Mouse (Mus musculus): ENCODE measurements around the gene Copz2.

Gene Copz2

GRCm38 (mm10) chr11:96824783-96825495 is 24.7 kb upstream of the Copz2 start:
- Histone ChIP-seq H3K27me3 (ENCODE audit: insufficient read depth, low read length) (no peaks in the 10 kb centered on the region), H3K4me1 (replicated peaks; ENCODE audit: low read depth, low read length) (peaks cover 85% of the 10 kb centered on the region), H3K9me3 (ENCODE audit: low read length) (no peaks in the 10 kb centered on the region), H3K4me3 (replicated peaks; ENCODE audit: low read length) (peak overlapping the region; percentile 72), H3K36me3 (ENCODE audit: insufficient read depth, low read length) (peaks cover 72% of the 10 kb centered on the region)
- TF ChIP-seq POU5F1 (IDR thresholded peaks at IDR 0.05; ENCODE audit: borderline replicate concordance, low read length): no peak
- TF ChIP-seq NANOG (IDR thresholded peaks at IDR 0.05; ENCODE audit: borderline replicate concordance, low read length): no peak
- TF ChIP-seq CTCF (conservative IDR thresholded peaks at IDR 0.05; ENCODE audit: low read length): no peak

GRCm38 (mm10) chr11:96826481-96826880 is 23.2 kb upstream of the Copz2 start:
- peaks cover 56% of the 10 kb centered on the region for H3K36me3 ChIP-seq (ENCODE audit: insufficient read depth, low read length)
- TF ChIP-seq CTCF (conservative IDR thresholded peaks at IDR 0.05; ENCODE audit: low read length) (no peak), NANOG (IDR thresholded peaks at IDR 0.05; ENCODE audit: borderline replicate concordance, low read length) (no peak), POU5F1 (IDR thresholded peaks at IDR 0.05; ENCODE audit: borderline replicate concordance, low read length) (no peak)
- peaks cover 79% of the 10 kb centered on the region for H3K4me1 ChIP-seq (replicated peaks; ENCODE audit: low read depth, low read length)
- H3K27me3 ChIP-seq (ENCODE audit: insufficient read depth, low read length): no peaks in the 10 kb centered on the region
- no peaks in the 10 kb centered on the region for H3K9me3 ChIP-seq (ENCODE audit: low read length)
- H3K4me3 ChIP-seq (replicated peaks; ENCODE audit: low read length): peak overlapping the region; percentile 69

- Histone ChIP-seq H3K9me3 (ENCODE audit: low read length) (no peaks in the 10 kb centered on the region), H3K27me3 (ENCODE audit: insufficient read depth, low read length) (no peaks in the 10 kb centered on the region), H3K36me3 (ENCODE audit: insufficient read depth, low read length) (peaks cover 50% of the 10 kb centered on the region), H3K4me1 (replicated peaks; ENCODE audit: low read depth, low read length) (peaks cover 76% of the 10 kb centered on the region), H3K4me3 (replicated peaks; ENCODE audit: low read length) (peak overlapping the region; percentile 69)
- TF ChIP-seq NANOG (IDR thresholded peaks at IDR 0.05; ENCODE audit: borderline replicate concordance, low read length) (no peak), CTCF (conservative IDR thresholded peaks at IDR 0.05; ENCODE audit: low read length) (no peak), POU5F1 (IDR thresholded peaks at IDR 0.05; ENCODE audit: borderline replicate concordance, low read length) (no peak)
Measured at GRCm38 (mm10) chr11:96827062-96827581, 22.5 kb upstream of the Copz2 start.

- Histone ChIP-seq H3K36me3 (ENCODE audit: insufficient read depth, low read length) (peaks cover 42% of the 10 kb centered on the region), H3K4me3 (replicated peaks; ENCODE audit: low read length) (peak overlapping the region; percentile 69), H3K27me3 (ENCODE audit: insufficient read depth, low read length) (no peaks in the 10 kb centered on the region), H3K4me1 (replicated peaks; ENCODE audit: low read depth, low read length) (peaks cover 72% of the 10 kb centered on the region), H3K9me3 (ENCODE audit: low read length) (no peaks in the 10 kb centered on the region)
- no peak for TF ChIP-seq NANOG (IDR thresholded peaks at IDR 0.05; ENCODE audit: borderline replicate concordance, low read length)
- no peak for TF ChIP-seq POU5F1 (IDR thresholded peaks at IDR 0.05; ENCODE audit: borderline replicate concordance, low read length)
- TF ChIP-seq CTCF (conservative IDR thresholded peaks at IDR 0.05; ENCODE audit: low read length): no peak
Measured at GRCm38 (mm10) chr11:96827917-96828316, 21.8 kb upstream of the Copz2 start.

GRCm38 (mm10) chr11:96828881-96829280 is 20.8 kb upstream of the Copz2 start:
- Histone ChIP-seq H3K9me3 (ENCODE audit: low read length) (no peaks in the 10 kb centered on the region), H3K36me3 (ENCODE audit: insufficient read depth, low read length) (peaks cover 37% of the 10 kb centered on the region), H3K27me3 (ENCODE audit: insufficient read depth, low read length) (no peaks in the 10 kb centered on the region), H3K4me3 (replicated peaks; ENCODE audit: low read length) (peak overlapping the region; percentile 95), H3K4me1 (replicated peaks; ENCODE audit: low read depth, low read length) (peaks cover 72% of the 10 kb centered on the region)
- TF ChIP-seq CTCF (conservative IDR thresholded peaks at IDR 0.05; ENCODE audit: low read length) (no peak), NANOG (IDR thresholded peaks at IDR 0.05; ENCODE audit: borderline replicate concordance, low read length) (no peak), POU5F1 (IDR thresholded peaks at IDR 0.05; ENCODE audit: borderline replicate concordance, low read length) (no peak)

GRCm38 (mm10) chr11:96829403-96829812 is 20.3 kb upstream of the Copz2 start:
- TF ChIP-seq CTCF (conservative IDR thresholded peaks at IDR 0.05; ENCODE audit: low read length): no peak
- no peak for TF ChIP-seq POU5F1 (IDR thresholded peaks at IDR 0.05; ENCODE audit: borderline replicate concordance, low read length)
- no peak for TF ChIP-seq NANOG (IDR thresholded peaks at IDR 0.05; ENCODE audit: borderline replicate concordance, low read length)
- H3K4me3 ChIP-seq (replicated peaks; ENCODE audit: low read length): peak overlapping the region; percentile 95

GRCm38 (mm10) chr11:96829813-96830538 is 19.7 kb upstream of the Copz2 start, which contains the start of gene Nfe2l1:
TSS of gene Nfe2l1 (minus strand) at chr11:96829968.
- Histone ChIP-seq H3K27me3 (ENCODE audit: insufficient read depth, low read length) (no peaks in the 10 kb centered on the region), H3K9me3 (ENCODE audit: low read length) (no peaks in the 10 kb centered on the region), H3K36me3 (ENCODE audit: insufficient read depth, low read length) (peaks cover 33% of the 10 kb centered on the region), H3K4me3 (replicated peaks; ENCODE audit: low read length) (peak within 1 kb of the TSS; percentile 95), H3K4me1 (replicated peaks; ENCODE audit: low read depth, low read length) (peaks cover 70% of the 10 kb centered on the region)
- TF ChIP-seq POU5F1 (IDR thresholded peaks at IDR 0.05; ENCODE audit: borderline replicate concordance, low read length) (no peak), CTCF (conservative IDR thresholded peaks at IDR 0.05; ENCODE audit: low read length) (no peak), NANOG (IDR thresholded peaks at IDR 0.05; ENCODE audit: borderline replicate concordance, low read length) (peak; percentile 17; the same call in 1 of the 2 replicates)

More at GRCm38 (mm10) chr11:96829403-96829812, 20.3 kb upstream of the Copz2 start:
- H3K36me3 ChIP-seq (ENCODE audit: insufficient read depth, low read length): peaks cover 37% of the 10 kb centered on the region
- H3K4me1 ChIP-seq (replicated peaks; ENCODE audit: low read depth, low read length): peaks cover 74% of the 10 kb centered on the region
- H3K9me3 ChIP-seq (ENCODE audit: low read length): no peaks in the 10 kb centered on the region
- H3K27me3 ChIP-seq (ENCODE audit: insufficient read depth, low read length): no peaks in the 10 kb centered on the region

- Histone ChIP-seq H3K4me3 (replicated peaks; ENCODE audit: low read length) (peak overlapping the region; percentile 95), H3K36me3 (ENCODE audit: insufficient read depth, low read length) (peaks cover 26% of the 10 kb centered on the region), H3K9me3 (ENCODE audit: low read length) (no peaks in the 10 kb centered on the region), H3K4me1 (replicated peaks; ENCODE audit: low read depth, low read length) (peaks cover 70% of the 10 kb centered on the region), H3K27me3 (ENCODE audit: insufficient read depth, low read length) (no peaks in the 10 kb centered on the region)
- no peak for TF ChIP-seq CTCF (conservative IDR thresholded peaks at IDR 0.05; ENCODE audit: low read length)
- no peak for TF ChIP-seq NANOG (IDR thresholded peaks at IDR 0.05; ENCODE audit: borderline replicate concordance, low read length)
Measured at GRCm38 (mm10) chr11:96830539-96831216, 19.0 kb upstream of the Copz2 start.

All from E14TG2a.4 (cell line).